Mouse (Mus musculus): ENCODE data around the gene Idh2. TPM values are rescaled to one million over a fixed set of nuclear protein-coding genes. Genes with fewer than 3 reads are reported as not detected.
"Not testable (repeated sequence)": the region's sequence is repeated elsewhere in the genome, so short reads cannot be mapped to it uniquely, and the experiment has no call there.

Idh2 gene
- 100 to 1,000 TPM in 1 of 2 experiments, 10 to 100 TPM in 1; 96.2 to 200 TPM for total RNA-seq (2021)
- 147 and 150 TPM in 2 replicates for polyA plus RNA-seq (2012; rRNA removed)
- long read RNA-seq, transcript Idh2-201 (11 exons, 1,745 nt), result major isoform, 185 of 210 reads
- long read RNA-seq, partial matches to known transcripts, result 10 of 210 reads
- long read RNA-seq, other reads (novel, unspliced or antisense), result 15 of 210 reads

- peak; percentile 97 for DNase-seq
Measured at GRCm38 (mm10) chr7:80115224-80115590, at the start of gene Idh2. Gene Idh2, minus strand, starts transcription at chr7:80115392.

GRCm38 (mm10) chr7:80160945-80161306 lies 45.7 kb upstream of the Idh2 start:
- peak; percentile 62 for DNase-seq

- peak; percentile 36 for DNase-seq
Measured at GRCm38 (mm10) chr7:80160293-80160944, 45.2 kb upstream of the Idh2 start.

- no peak for DNase-seq
Measured at GRCm38 (mm10) chr7:80158496-80159268, 43.5 kb upstream of the Idh2 start.

GRCm38 (mm10) chr7:80156711-80157227 lies 41.6 kb upstream of the Idh2 start:
- DNase-seq, result peak; percentile 83

GRCm38 (mm10) chr7:80154689-80155088 lies 39.5 kb upstream of the Idh2 start:
- no peak for DNase-seq

- DNase-seq, result no peak
Measured at GRCm38 (mm10) chr7:80152756-80153155, 37.6 kb upstream of the Idh2 start.

GRCm38 (mm10) chr7:80152152-80152551 lies 37.0 kb upstream of the Idh2 start:
- no peak for DNase-seq

- no peak for DNase-seq
Measured at GRCm38 (mm10) chr7:80149356-80149755, 34.2 kb upstream of the Idh2 start.

GRCm38 (mm10) chr7:80146077-80146476 lies 30.9 kb upstream of the Idh2 start:
- no peak for DNase-seq

- no peak for DNase-seq
Measured at GRCm38 (mm10) chr7:80144695-80145094, 29.5 kb upstream of the Idh2 start.

- DNase-seq, result peak; percentile 64
Measured at GRCm38 (mm10) chr7:80143331-80144273, 28.4 kb upstream of the Idh2 start.

GRCm38 (mm10) chr7:80140815-80141214 lies 25.6 kb upstream of the Idh2 start:
- peak; percentile 81 for DNase-seq

GRCm38 (mm10) chr7:80138375-80138774 lies 23.2 kb upstream of the Idh2 start:
- DNase-seq, result no peak

- DNase-seq, result no peak
Measured at GRCm38 (mm10) chr7:80135173-80135532, 20.0 kb upstream of the Idh2 start.

GRCm38 (mm10) chr7:80134454-80135172 lies 19.4 kb upstream of the Idh2 start:
- peak; percentile 85 for DNase-seq

- DNase-seq, result peak; percentile 57
Measured at GRCm38 (mm10) chr7:80132541-80132940, 17.3 kb upstream of the Idh2 start.

GRCm38 (mm10) chr7:80131315-80131714 lies 16.1 kb upstream of the Idh2 start:
- not testable (repeated sequence) for DNase-seq

- peak; percentile 30 for DNase-seq
Measured at GRCm38 (mm10) chr7:80130344-80131055, 15.3 kb upstream of the Idh2 start.

- DNase-seq, result no peak
Measured at GRCm38 (mm10) chr7:80129278-80129677, 14.1 kb upstream of the Idh2 start.

- DNase-seq, result no peak
Measured at GRCm38 (mm10) chr7:80123672-80124071, 8.5 kb upstream of the Idh2 start.
